Mouse (Mus musculus): Measurements from ENCODE around the gene Wdr83os. TPM values are rescaled to one million over a fixed set of nuclear protein-coding genes. Genes with fewer than 3 reads are reported as not detected.

Wdr83os gene
- polyA plus RNA-seq, 1 experiment from 2014 or later, result 153 TPM

- Histone ChIP-seq H3K36me3 (ENCODE audit: control insufficient read depth, insufficient read depth, low read length) (peaks cover 9% of the 10 kb centered on the region), H3K4me2 (replicated peaks; ENCODE audit: low read depth, low read length) (no peak within 1 kb of the TSS), H3K9ac (replicated peaks; ENCODE audit: low read depth, low read length) (no peak within 1 kb of the TSS), H3K27me3 (ENCODE audit: control insufficient read depth, insufficient read depth, low read length) (no peaks in the 10 kb centered on the region), H3K27ac (ENCODE audit: low read length) (no peak within 1 kb of the TSS), H3K4me3 (ENCODE audit: low read depth, low read length) (no peak within 1 kb of the TSS), H3K4me1 (ENCODE audit: control insufficient read depth, insufficient read depth, low read length) (peaks cover 4% of the 10 kb centered on the region; the same call in 1 of the 2 replicates), H3K9me3 (ENCODE audit: control insufficient read depth, low read depth, low read length) (no peaks in the 10 kb centered on the region)
- ATAC-seq (ENCODE audit: insufficient number of reproducible peaks, insufficient read depth, low FRiP score, low read depth), result no peak
These were observed 12.6 kb upstream of the Wdr83os start, which contains the start of gene Gm5741 for GRCm38 (mm10) chr8:85067982-85068381. Gm5741 (minus strand) TSS chr8:85067982.

DNA sequence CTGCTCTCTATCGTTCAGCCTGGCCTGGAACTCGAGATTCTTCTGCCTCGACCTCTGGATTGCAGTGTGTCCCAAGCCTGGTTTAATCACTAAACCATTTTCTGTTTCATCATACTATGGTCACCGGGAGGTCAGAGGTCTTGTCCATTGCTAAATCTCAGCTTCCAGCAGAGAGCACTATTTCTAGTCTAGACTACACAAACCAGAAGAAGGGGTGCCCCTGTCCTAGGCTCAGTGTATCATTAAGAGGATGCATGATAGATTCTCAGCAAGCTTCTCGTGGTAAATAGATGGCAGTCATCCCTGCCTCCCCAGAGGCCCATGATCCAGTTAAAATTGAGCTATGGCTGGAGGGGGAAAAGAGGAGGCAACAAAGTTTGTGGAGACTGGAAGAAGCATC, 9.5 kb upstream of the Wdr83os start:
- Histone ChIP-seq H3K4me3 (ENCODE audit: low read depth, low read length) (peak overlapping the region; percentile 97), H3K36me3 (ENCODE audit: control insufficient read depth, insufficient read depth, low read length) (peaks cover 30% of the 10 kb centered on the region), H3K27me3 (ENCODE audit: control insufficient read depth, insufficient read depth, low read length) (no peaks in the 10 kb centered on the region), H3K4me2 (replicated peaks; ENCODE audit: low read depth, low read length) (peak overlapping the region; percentile 67), H3K9ac (replicated peaks; ENCODE audit: low read depth, low read length) (no peak overlapping the region), H3K27ac (ENCODE audit: low read length) (peak overlapping the region; percentile 98; the same call in 1 of the 2 replicates), H3K9me3 (ENCODE audit: control insufficient read depth, low read depth, low read length) (no peaks in the 10 kb centered on the region), H3K4me1 (ENCODE audit: control insufficient read depth, insufficient read depth, low read length) (peaks cover 4% of the 10 kb centered on the region; the same call in 1 of the 2 replicates)
- no peak for ATAC-seq (ENCODE audit: insufficient number of reproducible peaks, insufficient read depth, low FRiP score, low read depth)
- 74% methylated on average over 5 of the region's 5 CpGs for WGBS

DNA sequence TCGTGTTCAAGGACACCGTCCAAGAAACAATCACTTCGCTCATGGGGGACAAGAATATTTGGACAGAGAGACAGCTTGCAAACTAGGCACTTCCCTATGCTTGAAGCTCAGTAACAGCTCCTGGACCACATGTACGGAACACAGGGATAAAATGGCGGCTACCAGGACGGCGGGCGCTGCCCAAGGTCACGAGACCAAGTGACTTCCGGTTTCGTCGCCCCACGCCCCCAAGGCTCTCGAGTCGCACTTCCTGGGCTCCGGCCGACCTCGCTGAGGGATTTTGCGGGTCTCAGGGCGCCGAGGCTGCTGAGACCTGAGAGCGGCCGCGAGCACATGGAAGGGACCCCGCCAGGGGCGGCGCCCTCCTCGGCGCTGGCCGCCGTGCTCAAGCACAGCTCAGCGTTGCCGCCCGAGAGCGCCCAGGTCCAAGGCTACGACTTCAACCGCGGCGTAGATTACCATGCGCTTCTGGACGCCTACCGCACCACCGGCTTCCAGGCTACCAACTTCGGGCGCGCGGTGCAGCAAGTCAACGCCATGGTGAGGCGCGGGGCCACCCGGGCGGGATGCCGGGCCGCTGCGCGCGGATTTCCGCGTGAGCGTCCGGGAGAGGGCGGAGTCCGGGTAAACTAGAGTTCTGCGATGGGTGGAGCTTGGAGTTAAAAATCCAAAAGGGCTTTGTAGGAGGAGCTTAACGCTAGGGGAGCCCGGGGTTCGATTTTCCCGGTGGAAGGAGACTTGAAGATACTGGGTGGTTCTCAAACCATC, 8.8 kb upstream of the Wdr83os start, which contains the start of gene Dhps:
Dhps (plus strand) TSS at position 244 of the 768 bp plus-strand sequence.
- H3K27me3 ChIP-seq (ENCODE audit: control insufficient read depth, insufficient read depth, low read length), result no peaks in the 10 kb centered on the region
- peaks cover 4% of the 10 kb centered on the region; the same call in 1 of the 2 replicates for H3K4me1 ChIP-seq (ENCODE audit: control insufficient read depth, insufficient read depth, low read length)
- ATAC-seq (ENCODE audit: insufficient number of reproducible peaks, insufficient read depth, low FRiP score, low read depth), result peak; percentile 91
- H3K27ac ChIP-seq (ENCODE audit: low read length), result peak within 1 kb of the TSS; percentile 98
- WGBS, result under 1% methylated on average over 68 of the region's 68 CpGs
- H3K9ac ChIP-seq (replicated peaks; ENCODE audit: low read depth, low read length), result peak within 1 kb of the TSS; percentile 85
- H3K36me3 ChIP-seq (ENCODE audit: control insufficient read depth, insufficient read depth, low read length), result peaks cover 33% of the 10 kb centered on the region
- H3K4me3 ChIP-seq (ENCODE audit: low read depth, low read length), result peak within 1 kb of the TSS; percentile 97
- H3K4me2 ChIP-seq (replicated peaks; ENCODE audit: low read depth, low read length), result peak within 1 kb of the TSS; percentile 67
- no peaks in the 10 kb centered on the region for H3K9me3 ChIP-seq (ENCODE audit: control insufficient read depth, low read depth, low read length)

GRCm38 (mm10) chr8:85072364-85072929, 8.1 kb upstream of the Wdr83os start:
- WGBS, result 40% methylated on average over 9 of the region's 9 CpGs

GRCm38 (mm10) chr8:85073041-85073612, 7.4 kb upstream of the Wdr83os start:
- H3K4me3 ChIP-seq (ENCODE audit: low read depth, low read length), result no peak overlapping the region
- H3K9ac ChIP-seq (replicated peaks; ENCODE audit: low read depth, low read length), result no peak overlapping the region
- no peaks in the 10 kb centered on the region for H3K9me3 ChIP-seq (ENCODE audit: control insufficient read depth, low read depth, low read length)

More at GRCm38 (mm10) chr8:85072364-85072929, 8.1 kb upstream of the Wdr83os start:
- H3K9ac ChIP-seq (replicated peaks; ENCODE audit: low read depth, low read length), result peak overlapping the region; percentile 85; the same call in 1 of the 2 replicates
- H3K36me3 ChIP-seq (ENCODE audit: control insufficient read depth, insufficient read depth, low read length), result peaks cover 34% of the 10 kb centered on the region
- H3K4me2 ChIP-seq (replicated peaks; ENCODE audit: low read depth, low read length), result peak overlapping the region; percentile 67
- H3K27me3 ChIP-seq (ENCODE audit: control insufficient read depth, insufficient read depth, low read length), result no peaks in the 10 kb centered on the region
- peak overlapping the region; percentile 97 for H3K4me3 ChIP-seq (ENCODE audit: low read depth, low read length)
- H3K9me3 ChIP-seq (ENCODE audit: control insufficient read depth, low read depth, low read length), result no peaks in the 10 kb centered on the region
- peak overlapping the region; percentile 98; the same call in 1 of the 2 replicates for H3K27ac ChIP-seq (ENCODE audit: low read length)
- 0 out of 2 replicates have a peak, but pooled peaks have one; percentile 2 for ATAC-seq (ENCODE audit: insufficient number of reproducible peaks, insufficient read depth, low FRiP score, low read depth)
- peaks cover 4% of the 10 kb centered on the region; the same call in 1 of the 2 replicates for H3K4me1 ChIP-seq (ENCODE audit: control insufficient read depth, insufficient read depth, low read length)

GRCm38 (mm10) chr8:85074167-85074566, 6.4 kb upstream of the Wdr83os start:
- H3K9me3 ChIP-seq (ENCODE audit: control insufficient read depth, low read depth, low read length), result no peaks in the 10 kb centered on the region
- H3K4me2 ChIP-seq (replicated peaks; ENCODE audit: low read depth, low read length), result no peak overlapping the region
- no peaks in the 10 kb centered on the region for H3K27me3 ChIP-seq (ENCODE audit: control insufficient read depth, insufficient read depth, low read length)
- WGBS, result 82% methylated on average over 10 of the region's 10 CpGs
- ATAC-seq (ENCODE audit: insufficient number of reproducible peaks, insufficient read depth, low FRiP score, low read depth), result no peak
- H3K9ac ChIP-seq (replicated peaks; ENCODE audit: low read depth, low read length), result no peak overlapping the region
- H3K4me1 ChIP-seq (ENCODE audit: control insufficient read depth, insufficient read depth, low read length), result peaks cover 4% of the 10 kb centered on the region; the same call in 1 of the 2 replicates
- no peak overlapping the region for H3K27ac ChIP-seq (ENCODE audit: low read length)
- H3K4me3 ChIP-seq (ENCODE audit: low read depth, low read length), result no peak overlapping the region
- H3K36me3 ChIP-seq (ENCODE audit: control insufficient read depth, insufficient read depth, low read length), result peaks cover 42% of the 10 kb centered on the region

More at GRCm38 (mm10) chr8:85073041-85073612, 7.4 kb upstream of the Wdr83os start:
- Histone ChIP-seq H3K4me2 (replicated peaks; ENCODE audit: low read depth, low read length) (no peak overlapping the region), H3K27ac (ENCODE audit: low read length) (no peak overlapping the region), H3K36me3 (ENCODE audit: control insufficient read depth, insufficient read depth, low read length) (peaks cover 34% of the 10 kb centered on the region), H3K27me3 (ENCODE audit: control insufficient read depth, insufficient read depth, low read length) (no peaks in the 10 kb centered on the region), H3K4me1 (ENCODE audit: control insufficient read depth, insufficient read depth, low read length) (peaks cover 4% of the 10 kb centered on the region; the same call in 1 of the 2 replicates)
- WGBS, result 93% methylated on average over 15 of the region's 15 CpGs
- ATAC-seq (ENCODE audit: insufficient number of reproducible peaks, insufficient read depth, low FRiP score, low read depth), result no peak

DNA sequence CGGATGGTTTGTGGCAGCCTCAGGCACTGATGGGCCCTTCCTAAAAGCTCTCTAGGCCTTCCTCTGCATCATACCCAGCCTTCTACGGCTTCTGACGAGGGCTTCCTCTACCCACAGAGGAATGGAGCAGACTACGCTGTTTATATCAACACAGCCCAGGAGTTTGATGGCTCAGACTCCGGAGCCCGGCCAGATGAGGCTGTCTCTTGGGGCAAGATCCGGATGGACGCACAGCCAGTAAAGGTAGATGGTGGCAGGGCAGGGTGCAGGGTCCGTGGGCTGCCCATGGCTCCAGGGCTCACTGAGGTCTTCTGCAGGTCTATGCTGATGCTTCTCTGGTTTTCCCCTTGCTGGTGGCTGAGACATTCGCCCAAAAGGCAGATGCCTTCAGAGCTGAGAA, 5.9 kb upstream of the Wdr83os start:
- Histone ChIP-seq H3K27ac (ENCODE audit: low read length) (no peak overlapping the region), H3K4me1 (ENCODE audit: control insufficient read depth, insufficient read depth, low read length) (peaks cover 6% of the 10 kb centered on the region; the same call in 1 of the 2 replicates), H3K4me2 (replicated peaks; ENCODE audit: low read depth, low read length) (no peak overlapping the region), H3K9ac (replicated peaks; ENCODE audit: low read depth, low read length) (no peak overlapping the region), H3K27me3 (ENCODE audit: control insufficient read depth, insufficient read depth, low read length) (no peaks in the 10 kb centered on the region), H3K4me3 (ENCODE audit: low read depth, low read length) (no peak overlapping the region), H3K9me3 (ENCODE audit: control insufficient read depth, low read depth, low read length) (no peaks in the 10 kb centered on the region), H3K36me3 (ENCODE audit: control insufficient read depth, insufficient read depth, low read length) (peaks cover 42% of the 10 kb centered on the region)
- WGBS, result 88% methylated on average over 10 of the region's 10 CpGs
- ATAC-seq (ENCODE audit: insufficient number of reproducible peaks, insufficient read depth, low FRiP score, low read depth), result no peak

- Histone ChIP-seq H3K27ac (ENCODE audit: low read length) (no peak overlapping the region), H3K36me3 (ENCODE audit: control insufficient read depth, insufficient read depth, low read length) (peaks cover 42% of the 10 kb centered on the region), H3K9me3 (ENCODE audit: control insufficient read depth, low read depth, low read length) (no peaks in the 10 kb centered on the region), H3K27me3 (ENCODE audit: control insufficient read depth, insufficient read depth, low read length) (no peaks in the 10 kb centered on the region), H3K9ac (replicated peaks; ENCODE audit: low read depth, low read length) (no peak overlapping the region), H3K4me2 (replicated peaks; ENCODE audit: low read depth, low read length) (no peak overlapping the region), H3K4me1 (ENCODE audit: control insufficient read depth, insufficient read depth, low read length) (peaks cover 9% of the 10 kb centered on the region; the same call in 1 of the 2 replicates), H3K4me3 (ENCODE audit: low read depth, low read length) (no peak overlapping the region)
- no peak for ATAC-seq (ENCODE audit: insufficient number of reproducible peaks, insufficient read depth, low FRiP score, low read depth)
- 79% methylated on average over 9 of the region's 9 CpGs for WGBS
These were observed 4.5 kb upstream of the Wdr83os start for GRCm38 (mm10) chr8:85076001-85076400.
